Mouse (Mus musculus) olfactory bulb, adult 2 months (tissue): ENCODE measurements at regions not wholly inside any gene's neighbourhood (a gene's known extent, or its start where the extent isn't known, plus 50 kb on each side); places are given as distances from the start of the nearest gene placed in this dataset.

Experiments
- CTCF ChIP-seq: fragments of 200-500 bp; IDR thresholded peaks from 2 replicates; pipeline ENCODE4 v1.5.1; 2012; ENCODE audit warnings: low read depth, mild to moderate bottlenecking, low read length, moderate library complexity; ENCODE audit not compliant: insufficient read depth
- POLR2A ChIP-seq: fragments of 200-500 bp; IDR thresholded peaks from 2 replicates; pipeline ENCODE4 v1.6.1; 2012; ENCODE audit warnings: mild to moderate bottlenecking, low read depth, low read length, moderate library complexity; ENCODE audit not compliant: insufficient read depth

DNA sequence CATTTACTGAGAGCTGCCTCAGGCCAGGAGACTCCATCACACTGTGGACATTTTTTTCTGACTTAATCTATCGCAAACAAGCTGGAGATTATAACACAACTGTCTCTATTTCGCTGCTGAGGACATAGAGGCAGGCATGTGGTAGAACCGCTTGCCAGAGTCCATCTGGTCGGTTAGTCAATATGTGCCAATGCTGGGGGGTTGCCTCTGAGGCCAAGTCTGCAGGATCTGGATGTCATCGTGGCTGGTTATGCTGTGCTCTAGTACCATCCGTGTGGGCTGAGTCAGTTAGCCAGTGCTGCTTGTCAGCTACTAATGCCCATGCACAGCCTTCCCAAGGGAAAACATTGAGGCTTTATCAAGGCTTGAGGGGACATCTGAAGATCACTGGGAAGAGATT, 237.1 kb upstream of the Zdhhc25 start:
- TF ChIP-seq CTCF (no peak), POLR2A (no peak)
